Mouse (Mus musculus) bone marrow macrophage, adult 2 months (primary cell): ENCODE results near the gene Ugt2a1.
"Not testable (repeated sequence)": the region's sequence is repeated elsewhere in the genome, so short reads cannot be mapped to it uniquely, and the experiment has no call there.

Experiments
- CTCF ChIP-seq: IDR thresholded peaks from 2 replicates; pipeline ENCODE4 v1.5.1; 2012; ENCODE audit warnings: low read depth, mild to moderate bottlenecking, low read length, moderate library complexity
- POLR2A ChIP-seq: IDR thresholded peaks from 2 replicates; pipeline ENCODE4 v1.6.1; 2012; ENCODE audit warnings: mild to moderate bottlenecking, low read depth, low read length, borderline replicate concordance

DNA sequence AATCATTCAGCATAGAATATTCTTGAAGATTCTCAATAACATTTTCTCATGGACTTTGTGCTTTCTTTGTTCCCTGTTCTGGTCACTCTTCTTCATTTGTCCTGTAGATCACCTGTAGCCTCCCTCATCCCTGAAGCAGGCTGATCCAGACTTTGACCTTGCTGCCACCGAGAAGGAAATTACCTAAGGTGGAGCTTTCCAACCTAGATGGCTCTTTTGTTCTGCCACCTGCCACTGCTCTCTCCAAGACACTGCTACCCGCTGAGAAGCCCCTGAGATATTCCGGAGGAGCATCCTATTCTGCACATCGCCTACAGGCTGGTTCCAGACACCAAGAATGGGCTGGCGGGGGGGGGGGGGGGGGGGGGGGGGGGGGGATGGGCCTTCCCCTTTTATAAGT lies 38.2 kb downstream of the Ugt2a1 start:
- not testable (repeated sequence) for TF ChIP-seq POLR2A, CTCF
